Mouse (Mus musculus): ENCODE results near the gene Spaca3. TPM values are rescaled to one million over a fixed set of nuclear protein-coding genes. Genes with fewer than 3 reads are reported as not detected.

Gene Spaca3
- polyA plus RNA-seq, 2 experiments = not detected

DNA sequence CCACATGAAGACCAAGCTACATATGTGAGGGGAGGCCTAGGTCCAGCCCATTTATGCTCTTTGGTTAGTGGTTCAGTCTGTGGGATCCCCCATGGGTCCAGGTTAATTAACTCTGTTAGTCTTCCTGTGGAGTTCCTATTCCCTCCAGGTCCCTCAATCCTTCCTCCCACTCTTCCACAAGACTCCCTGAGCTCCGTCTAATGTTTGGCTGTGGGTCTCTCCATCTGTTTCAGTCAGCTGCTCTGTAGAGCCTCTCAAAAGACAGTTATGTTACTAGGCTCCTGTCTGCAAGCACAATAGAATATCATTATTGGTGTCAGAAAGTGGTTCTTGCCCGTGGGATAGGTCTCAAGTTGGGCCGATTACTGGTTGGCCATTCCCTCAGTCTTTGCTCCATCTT lies 37.7 kb downstream of the Spaca3 start:
- ATAC-seq (ENCODE audit: low FRiP score, low read depth) (no peak), DNase-seq (ENCODE audit: low spot score) (no peak)
- Histone ChIP-seq H3K4me2 (replicated peaks; ENCODE audit: low read depth, low read length, severe bottlenecking) (no peak overlapping the region), H3K9ac (ENCODE audit: low read depth, low read length, severe bottlenecking) (no peak overlapping the region), H3K4me1 (ENCODE audit: control insufficient read depth, insufficient read depth, low read length) (no peaks in the 10 kb centered on the region), H3K36me3 (ENCODE audit: control insufficient read depth, insufficient read depth, low read length) (no peaks in the 10 kb centered on the region), H3K27ac (replicated peaks; ENCODE audit: low read depth, low read length) (no peak overlapping the region), H3K9me3 (ENCODE audit: control insufficient read depth, low read length) (no peaks in the 10 kb centered on the region), H3K4me3 (replicated peaks; ENCODE audit: low read length) (no peak overlapping the region), H3K27me3 (ENCODE audit: control insufficient read depth, insufficient read depth, low read length) (no peaks in the 10 kb centered on the region)
- no peak for TF ChIP-seq POLR2A (IDR thresholded peaks at IDR 0.05; ENCODE audit: borderline replicate concordance, extremely low read depth, insufficient read depth, insufficient read length)
- WGBS = 92% methylated on average over 3 of the region's 3 CpGs

GRCm38 (mm10) chr11:80900555-80900954 lies 42.4 kb downstream of the Spaca3 start:
- H3K4me3 ChIP-seq (replicated peaks; ENCODE audit: low read length) = no peak overlapping the region
- no peaks in the 10 kb centered on the region for H3K27me3 ChIP-seq (ENCODE audit: control insufficient read depth, insufficient read depth, low read length)
- no peak for TF ChIP-seq POLR2A (IDR thresholded peaks at IDR 0.05; ENCODE audit: borderline replicate concordance, extremely low read depth, insufficient read depth, insufficient read length)
- DNase-seq (ENCODE audit: low spot score) = no peak
- WGBS = 87% methylated on average over 4 of the region's 4 CpGs
- H3K9ac ChIP-seq (ENCODE audit: low read depth, low read length, severe bottlenecking) = no peak overlapping the region
- H3K4me1 ChIP-seq (ENCODE audit: control insufficient read depth, insufficient read depth, low read length) = no peaks in the 10 kb centered on the region
- no peaks in the 10 kb centered on the region for H3K9me3 ChIP-seq (ENCODE audit: control insufficient read depth, low read length)
- H3K27ac ChIP-seq (replicated peaks; ENCODE audit: low read depth, low read length) = no peak overlapping the region
- no peak for ATAC-seq (ENCODE audit: low FRiP score, low read depth)
- no peaks in the 10 kb centered on the region for H3K36me3 ChIP-seq (ENCODE audit: control insufficient read depth, insufficient read depth, low read length)
- H3K4me2 ChIP-seq (replicated peaks; ENCODE audit: low read depth, low read length, severe bottlenecking) = no peak overlapping the region

- Histone ChIP-seq H3K4me3 (replicated peaks; ENCODE audit: low read length) (no peak overlapping the region), H3K4me2 (replicated peaks; ENCODE audit: low read depth, low read length, severe bottlenecking) (no peak overlapping the region), H3K27me3 (ENCODE audit: control insufficient read depth, insufficient read depth, low read length) (no peaks in the 10 kb centered on the region), H3K4me1 (ENCODE audit: control insufficient read depth, insufficient read depth, low read length) (no peaks in the 10 kb centered on the region), H3K9me3 (ENCODE audit: control insufficient read depth, low read length) (no peaks in the 10 kb centered on the region), H3K9ac (ENCODE audit: low read depth, low read length, severe bottlenecking) (no peak overlapping the region), H3K36me3 (ENCODE audit: control insufficient read depth, insufficient read depth, low read length) (no peaks in the 10 kb centered on the region), H3K27ac (replicated peaks; ENCODE audit: low read depth, low read length) (no peak overlapping the region)
- TF ChIP-seq POLR2A (IDR thresholded peaks at IDR 0.05; ENCODE audit: borderline replicate concordance, extremely low read depth, insufficient read depth, insufficient read length) = no peak
- 50% methylated on average over 7 of the region's 7 CpGs for WGBS
- no peak for ATAC-seq (ENCODE audit: low FRiP score, low read depth)
- DNase-seq (ENCODE audit: low spot score) = no peak
These were observed 44.5 kb downstream of the Spaca3 start for GRCm38 (mm10) chr11:80902664-80903063.

GRCm38 (mm10) chr11:80903426-80903825 lies 45.3 kb downstream of the Spaca3 start:
- DNase-seq (ENCODE audit: low spot score) = no peak
- ATAC-seq (ENCODE audit: low FRiP score, low read depth) = no peak
- no peaks in the 10 kb centered on the region for H3K4me1 ChIP-seq (ENCODE audit: control insufficient read depth, insufficient read depth, low read length)
- no peak for TF ChIP-seq POLR2A (IDR thresholded peaks at IDR 0.05; ENCODE audit: borderline replicate concordance, extremely low read depth, insufficient read depth, insufficient read length)
- H3K4me3 ChIP-seq (replicated peaks; ENCODE audit: low read length) = no peak overlapping the region
- H3K4me2 ChIP-seq (replicated peaks; ENCODE audit: low read depth, low read length, severe bottlenecking) = no peak overlapping the region
- 86% methylated on average over 10 of the region's 10 CpGs for WGBS
- H3K27me3 ChIP-seq (ENCODE audit: control insufficient read depth, insufficient read depth, low read length) = no peaks in the 10 kb centered on the region
- no peak overlapping the region for H3K9ac ChIP-seq (ENCODE audit: low read depth, low read length, severe bottlenecking)
- H3K9me3 ChIP-seq (ENCODE audit: control insufficient read depth, low read length) = no peaks in the 10 kb centered on the region
- no peak overlapping the region for H3K27ac ChIP-seq (replicated peaks; ENCODE audit: low read depth, low read length)
- no peaks in the 10 kb centered on the region for H3K36me3 ChIP-seq (ENCODE audit: control insufficient read depth, insufficient read depth, low read length)

DNA sequence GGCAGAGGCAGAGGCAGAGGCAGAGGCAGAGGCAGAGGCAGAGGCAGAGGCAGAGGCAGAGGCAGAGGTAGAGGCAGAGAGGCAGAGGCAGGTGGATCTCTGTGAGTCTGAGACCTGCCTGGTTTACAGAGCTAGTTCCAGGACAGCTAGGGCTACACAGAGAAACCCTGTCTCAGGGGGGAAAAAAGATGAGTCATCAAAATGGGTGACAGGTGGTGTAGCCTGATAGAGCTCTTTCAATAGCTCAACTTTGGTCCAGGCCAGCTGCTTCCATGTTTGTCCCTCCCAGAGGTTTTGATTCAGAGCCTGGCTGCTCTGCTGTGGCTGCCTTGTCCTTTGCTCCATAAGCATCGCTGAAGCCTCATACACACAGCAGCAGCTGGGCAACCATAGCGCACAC lies 46.4 kb downstream of the Spaca3 start:
- WGBS = 97% methylated on average over 2 of the region's 2 CpGs
- no peak for TF ChIP-seq POLR2A (IDR thresholded peaks at IDR 0.05; ENCODE audit: borderline replicate concordance, extremely low read depth, insufficient read depth, insufficient read length)
- no peak for ATAC-seq (ENCODE audit: low FRiP score, low read depth)

GRCm38 (mm10) chr11:80906456-80906855 lies 48.3 kb downstream of the Spaca3 start:
- Histone ChIP-seq H3K27ac (replicated peaks; ENCODE audit: low read depth, low read length) (no peak overlapping the region), H3K4me1 (ENCODE audit: control insufficient read depth, insufficient read depth, low read length) (no peaks in the 10 kb centered on the region), H3K4me2 (replicated peaks; ENCODE audit: low read depth, low read length, severe bottlenecking) (no peak overlapping the region), H3K36me3 (ENCODE audit: control insufficient read depth, insufficient read depth, low read length) (no peaks in the 10 kb centered on the region), H3K9me3 (ENCODE audit: control insufficient read depth, low read length) (no peaks in the 10 kb centered on the region), H3K27me3 (ENCODE audit: control insufficient read depth, insufficient read depth, low read length) (no peaks in the 10 kb centered on the region), H3K9ac (ENCODE audit: low read depth, low read length, severe bottlenecking) (no peak overlapping the region), H3K4me3 (replicated peaks; ENCODE audit: low read length) (no peak overlapping the region)
- ATAC-seq (ENCODE audit: low FRiP score, low read depth) = no peak
- no peak for TF ChIP-seq POLR2A (IDR thresholded peaks at IDR 0.05; ENCODE audit: borderline replicate concordance, extremely low read depth, insufficient read depth, insufficient read length)
- WGBS = 36% methylated on average over 4 of the region's 4 CpGs
- peak; percentile 60 for DNase-seq (ENCODE audit: low spot score)

More for the DNA sequence above, 46.4 kb downstream of the Spaca3 start:
- no peaks in the 10 kb centered on the region for H3K9me3 ChIP-seq (ENCODE audit: control insufficient read depth, low read length)
- no peaks in the 10 kb centered on the region for H3K27me3 ChIP-seq (ENCODE audit: control insufficient read depth, insufficient read depth, low read length)
- H3K4me3 ChIP-seq (replicated peaks; ENCODE audit: low read length) = no peak overlapping the region
- H3K9ac ChIP-seq (ENCODE audit: low read depth, low read length, severe bottlenecking) = no peak overlapping the region
- no peak for DNase-seq (ENCODE audit: low spot score)
- no peak overlapping the region for H3K27ac ChIP-seq (replicated peaks; ENCODE audit: low read depth, low read length)
- H3K36me3 ChIP-seq (ENCODE audit: control insufficient read depth, insufficient read depth, low read length) = no peaks in the 10 kb centered on the region
- no peak overlapping the region for H3K4me2 ChIP-seq (replicated peaks; ENCODE audit: low read depth, low read length, severe bottlenecking)
- no peaks in the 10 kb centered on the region for H3K4me1 ChIP-seq (ENCODE audit: control insufficient read depth, insufficient read depth, low read length)
